Mouse (Mus musculus): ENCODE measurements around the gene Cox5a. TPM values are rescaled to one million over a fixed set of nuclear protein-coding genes. Genes with fewer than 3 reads are reported as not detected.

Cox5a gene
- polyA plus RNA-seq, 1 experiment from 2014 or later = 1,178 TPM

- Histone ChIP-seq H3K27me3 (ENCODE audit: control insufficient read depth, insufficient read depth, low read length) (peaks cover 56% of the 10 kb centered on the region), H3K4me2 (peak overlapping the region; percentile 46)
Observed at GRCm38 (mm10) chr9:57501861-57502260, 19.2 kb upstream of the Cox5a start.

GRCm38 (mm10) chr9:57502911-57503621 is 18.0 kb upstream of the Cox5a start:
- H3K4me2 ChIP-seq = peak overlapping the region; percentile 86
- peak overlapping the region; percentile 42 for H3K4me3 ChIP-seq (ENCODE audit: low read depth, low read length)
- peaks cover 38% of the 10 kb centered on the region for H3K4me1 ChIP-seq (ENCODE audit: control insufficient read depth, insufficient read depth, low read length)
- no peaks in the 10 kb centered on the region for H3K9me3 ChIP-seq (replicated peaks; ENCODE audit: control insufficient read depth, low read length)
- 4% methylated on average over 23 of the region's 23 CpGs for WGBS (ENCODE audit: insufficient replicate concordance)
- peaks cover 52% of the 10 kb centered on the region for H3K27me3 ChIP-seq (ENCODE audit: control insufficient read depth, insufficient read depth, low read length)
- ATAC-seq (replicated peaks; ENCODE audit: insufficient number of reproducible peaks, low FRiP score, low TSS enrichment) = no peak
- no peaks in the 10 kb centered on the region for H3K36me3 ChIP-seq (ENCODE audit: control insufficient read depth, insufficient read depth, low read length)
- H3K27ac ChIP-seq (ENCODE audit: low read depth, low read length) = no peak overlapping the region
- no peak overlapping the region for H3K9ac ChIP-seq (ENCODE audit: low read depth, low read length)

More at GRCm38 (mm10) chr9:57501861-57502260, 19.2 kb upstream of the Cox5a start:
- ATAC-seq (replicated peaks; ENCODE audit: insufficient number of reproducible peaks, low FRiP score, low TSS enrichment) = no peak
- no peaks in the 10 kb centered on the region for H3K9me3 ChIP-seq (replicated peaks; ENCODE audit: control insufficient read depth, low read length)
- peak overlapping the region; percentile 29; the same call in 1 of the 2 replicates for H3K9ac ChIP-seq (ENCODE audit: low read depth, low read length)
- peak overlapping the region; percentile 17; the same call in 1 of the 2 replicates for H3K4me3 ChIP-seq (ENCODE audit: low read depth, low read length)
- H3K27ac ChIP-seq (ENCODE audit: low read depth, low read length) = no peak overlapping the region
- no peaks in the 10 kb centered on the region for H3K36me3 ChIP-seq (ENCODE audit: control insufficient read depth, insufficient read depth, low read length)
- WGBS (ENCODE audit: insufficient replicate concordance) = 4% methylated on average over 20 of the region's 20 CpGs
- peaks cover 38% of the 10 kb centered on the region for H3K4me1 ChIP-seq (ENCODE audit: control insufficient read depth, insufficient read depth, low read length)

GRCm38 (mm10) chr9:57503622-57504380 is 17.3 kb upstream of the Cox5a start, which contains the start of gene Rpp25:
TSS of gene Rpp25 (plus strand) at chr9:57504026.
- Histone ChIP-seq H3K27ac (ENCODE audit: low read depth, low read length) (no peak within 1 kb of the TSS), H3K4me3 (ENCODE audit: low read depth, low read length) (peak within 1 kb of the TSS; percentile 42), H3K27me3 (ENCODE audit: control insufficient read depth, insufficient read depth, low read length) (peaks cover 52% of the 10 kb centered on the region), H3K4me2 (peak within 1 kb of the TSS; percentile 86), H3K4me1 (ENCODE audit: control insufficient read depth, insufficient read depth, low read length) (peaks cover 38% of the 10 kb centered on the region), H3K9ac (ENCODE audit: low read depth, low read length) (no peak within 1 kb of the TSS), H3K9me3 (replicated peaks; ENCODE audit: control insufficient read depth, low read length) (no peaks in the 10 kb centered on the region), H3K36me3 (ENCODE audit: control insufficient read depth, insufficient read depth, low read length) (no peaks in the 10 kb centered on the region)
- ATAC-seq (replicated peaks; ENCODE audit: insufficient number of reproducible peaks, low FRiP score, low TSS enrichment) = peak; percentile 52; the same call in 1 of the 2 replicates
- under 1% methylated on average over 46 of the region's 46 CpGs for WGBS (ENCODE audit: insufficient replicate concordance)

GRCm38 (mm10) chr9:57504381-57504700 is 16.7 kb upstream of the Cox5a start:
- peaks cover 52% of the 10 kb centered on the region for H3K27me3 ChIP-seq (ENCODE audit: control insufficient read depth, insufficient read depth, low read length)
- H3K4me2 ChIP-seq = peak overlapping the region; percentile 86
- peak overlapping the region; percentile 42 for H3K4me3 ChIP-seq (ENCODE audit: low read depth, low read length)
- no peaks in the 10 kb centered on the region for H3K36me3 ChIP-seq (ENCODE audit: control insufficient read depth, insufficient read depth, low read length)
- H3K9me3 ChIP-seq (replicated peaks; ENCODE audit: control insufficient read depth, low read length) = no peaks in the 10 kb centered on the region
- no peak overlapping the region for H3K27ac ChIP-seq (ENCODE audit: low read depth, low read length)
- peak; percentile 45 for ATAC-seq (replicated peaks; ENCODE audit: insufficient number of reproducible peaks, low FRiP score, low TSS enrichment)
- WGBS (ENCODE audit: insufficient replicate concordance) = 1% methylated on average over 34 of the region's 34 CpGs
- no peak overlapping the region for H3K9ac ChIP-seq (ENCODE audit: low read depth, low read length)
- H3K4me1 ChIP-seq (ENCODE audit: control insufficient read depth, insufficient read depth, low read length) = peaks cover 38% of the 10 kb centered on the region

GRCm38 (mm10) chr9:57504891-57505290 is 16.2 kb upstream of the Cox5a start:
- Histone ChIP-seq H3K4me3 (ENCODE audit: low read depth, low read length) (peak overlapping the region; percentile 42; the same call in 1 of the 2 replicates), H3K36me3 (ENCODE audit: control insufficient read depth, insufficient read depth, low read length) (no peaks in the 10 kb centered on the region), H3K9me3 (replicated peaks; ENCODE audit: control insufficient read depth, low read length) (no peaks in the 10 kb centered on the region), H3K9ac (ENCODE audit: low read depth, low read length) (no peak overlapping the region), H3K4me2 (peak overlapping the region; percentile 86), H3K27ac (ENCODE audit: low read depth, low read length) (no peak overlapping the region), H3K4me1 (ENCODE audit: control insufficient read depth, insufficient read depth, low read length) (peaks cover 38% of the 10 kb centered on the region), H3K27me3 (ENCODE audit: control insufficient read depth, insufficient read depth, low read length) (peaks cover 51% of the 10 kb centered on the region)
- WGBS (ENCODE audit: insufficient replicate concordance) = 45% methylated on average over 10 of the region's 10 CpGs
- ATAC-seq (replicated peaks; ENCODE audit: insufficient number of reproducible peaks, low FRiP score, low TSS enrichment) = no peak

GRCm38 (mm10) chr9:57505700-57506099 is 15.4 kb upstream of the Cox5a start:
- Histone ChIP-seq H3K27ac (ENCODE audit: low read depth, low read length) (peak overlapping the region; percentile 73), H3K4me1 (ENCODE audit: control insufficient read depth, insufficient read depth, low read length) (peaks cover 38% of the 10 kb centered on the region), H3K4me2 (peak overlapping the region; percentile 86), H3K4me3 (ENCODE audit: low read depth, low read length) (no peak overlapping the region), H3K9ac (ENCODE audit: low read depth, low read length) (peak overlapping the region; percentile 6; the same call in 1 of the 2 replicates), H3K9me3 (replicated peaks; ENCODE audit: control insufficient read depth, low read length) (no peaks in the 10 kb centered on the region), H3K27me3 (ENCODE audit: control insufficient read depth, insufficient read depth, low read length) (peaks cover 43% of the 10 kb centered on the region), H3K36me3 (ENCODE audit: control insufficient read depth, insufficient read depth, low read length) (no peaks in the 10 kb centered on the region)
- ATAC-seq (replicated peaks; ENCODE audit: insufficient number of reproducible peaks, low FRiP score, low TSS enrichment) = peak; percentile 87
- WGBS (ENCODE audit: insufficient replicate concordance) = 2% methylated on average over 8 of the region's 8 CpGs

- H3K4me2 ChIP-seq = no peak overlapping the region
- H3K9ac ChIP-seq (ENCODE audit: low read depth, low read length) = no peak overlapping the region
- no peak for ATAC-seq (replicated peaks; ENCODE audit: insufficient number of reproducible peaks, low FRiP score, low TSS enrichment)
- WGBS (ENCODE audit: insufficient replicate concordance) = 74% methylated on average over 2 of the region's 2 CpGs
- H3K4me1 ChIP-seq (ENCODE audit: control insufficient read depth, insufficient read depth, low read length) = peaks cover 6% of the 10 kb centered on the region; the same call in 1 of the 2 replicates
- no peaks in the 10 kb centered on the region for H3K9me3 ChIP-seq (replicated peaks; ENCODE audit: control insufficient read depth, low read length)
- no peaks in the 10 kb centered on the region for H3K36me3 ChIP-seq (ENCODE audit: control insufficient read depth, insufficient read depth, low read length)
- H3K27me3 ChIP-seq (ENCODE audit: control insufficient read depth, insufficient read depth, low read length) = no peaks in the 10 kb centered on the region
- H3K27ac ChIP-seq (ENCODE audit: low read depth, low read length) = no peak overlapping the region
- H3K4me3 ChIP-seq (ENCODE audit: low read depth, low read length) = no peak overlapping the region
Observed at GRCm38 (mm10) chr9:57510577-57510976, 10.5 kb upstream of the Cox5a start.

GRCm38 (mm10) chr9:57517113-57517512 is 4.0 kb upstream of the Cox5a start:
- Histone ChIP-seq H3K27ac (ENCODE audit: low read depth, low read length) (no peak overlapping the region), H3K27me3 (ENCODE audit: control insufficient read depth, insufficient read depth, low read length) (no peaks in the 10 kb centered on the region), H3K4me2 (no peak overlapping the region), H3K4me3 (ENCODE audit: low read depth, low read length) (no peak overlapping the region), H3K9ac (ENCODE audit: low read depth, low read length) (no peak overlapping the region), H3K9me3 (replicated peaks; ENCODE audit: control insufficient read depth, low read length) (0 out of 2 replicates have a peak, but pooled peaks cover 2% of the 10 kb centered on the region), H3K36me3 (ENCODE audit: control insufficient read depth, insufficient read depth, low read length) (no peaks in the 10 kb centered on the region), H3K4me1 (ENCODE audit: control insufficient read depth, insufficient read depth, low read length) (no peaks in the 10 kb centered on the region)
- no peak for ATAC-seq (replicated peaks; ENCODE audit: insufficient number of reproducible peaks, low FRiP score, low TSS enrichment)
- WGBS (ENCODE audit: insufficient replicate concordance) = 10% methylated on average over 3 of the region's 3 CpGs
